Mouse (Mus musculus): ENCODE measurements around the gene Cpne7.

GRCm38 (mm10) chr8:123100288-123100687, 16.9 kb upstream of the Cpne7 start:
- TF ChIP-seq USF1 (IDR thresholded peaks at IDR 0.05; ENCODE audit: low read depth, low read length): no peak
- TF ChIP-seq ZNF384 (IDR thresholded peaks at IDR 0.05; ENCODE audit: low read depth, low read length): no peak
- no peak for TF ChIP-seq POLR2A (IDR thresholded peaks at IDR 0.05; ENCODE audit: control insufficient read depth in 1 of 2, insufficient read depth in 1 of 2, low read depth in 1 of 2, low read length in 2 of 2, poor library complexity in 1 of 2)
- TF ChIP-seq MYC (IDR thresholded peaks at IDR 0.05; ENCODE audit: low read depth, low read length): no peak
- TF ChIP-seq UBTF (IDR thresholded peaks at IDR 0.05; ENCODE audit: borderline replicate concordance, insufficient read depth, low read depth, low read length): no peak
